Mouse (Mus musculus) skeletal muscle tissue, postnatal 0 days (tissue): ENCODE results near the gene Vpreb2. TPM values are rescaled to one million over a fixed set of nuclear protein-coding genes. Genes with fewer than 3 reads are reported as not detected.

ENCODE experiments used
- polyA plus RNA-seq: library from polyadenylated mRNA; unstranded; fragments of >200 nt; fragmentation: Nextera tagmentation; extraction: Ambion mirVana; gene quantifications from 2 replicates; pipeline ENCODE4 v1.2.1, GENCODE M21; 2015

Vpreb2 gene
- not detected in 2 replicates for polyA plus RNA-seq

DNA sequence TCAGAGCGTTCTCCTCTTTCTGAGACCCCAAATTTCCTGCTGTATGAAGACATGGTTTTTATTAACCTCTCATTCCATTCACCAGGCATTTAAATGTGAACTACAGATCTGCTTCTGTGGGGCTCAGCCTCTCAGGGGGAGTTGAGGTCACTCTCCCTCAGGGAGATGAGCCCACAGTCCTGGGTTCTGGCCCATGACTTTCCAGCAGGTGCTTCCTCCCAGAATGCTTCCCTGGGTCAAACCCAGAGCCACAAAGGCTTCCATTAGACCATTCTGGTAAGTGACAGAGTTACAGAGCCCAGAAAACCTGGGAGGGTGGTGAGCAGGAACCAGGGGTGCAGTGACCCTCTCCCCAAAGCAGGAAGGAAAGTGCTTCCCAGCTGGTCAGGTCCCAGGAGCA, at the start of gene Vpreb2:
TSS of gene Vpreb2 (plus strand) at position 301 of the 400 bp plus-strand sequence.

Other genes starting within 250 kb of the Vpreb2 start
- gene Med15, start 247.5 kb upstream of the Vpreb2 start, polyA plus RNA-seq, result 20.2 and 21.1 TPM in 2 replicates
- 40.6 and 43.2 TPM in 2 replicates for gene Klhl22, start 220.8 kb upstream of the Vpreb2 start, polyA plus RNA-seq
- 8.1 and 13.0 TPM in 2 replicates for gene Scarf2, start 183.1 kb upstream of the Vpreb2 start, polyA plus RNA-seq
- gene B830017H08Rik, start 147.3 kb upstream of the Vpreb2 start, polyA plus RNA-seq, result not detected in 2 replicates
- gene Car15, start 142.1 kb upstream of the Vpreb2 start, polyA plus RNA-seq, result 0.38 and 0.86 TPM in 2 replicates
- gene Gm20518, start 88.8 kb upstream of the Vpreb2 start, polyA plus RNA-seq, result 0.12 TPM in 1 of 2 replicates, not detected in the other
- gene Tssk1, start 86.2 kb upstream of the Vpreb2 start, polyA plus RNA-seq, result 0.06 TPM in 1 of 2 replicates, not detected in the other
- 27.3 and 28.6 TPM in 2 replicates for gene Dgcr2, start 81.9 kb upstream of the Vpreb2 start, polyA plus RNA-seq
- not detected in 2 replicates for gene Tssk2, start 81.8 kb upstream of the Vpreb2 start, polyA plus RNA-seq
- 16.1 and 17.6 TPM in 2 replicates for gene Ess2, start 69.1 kb upstream of the Vpreb2 start, polyA plus RNA-seq
- gene Gsc2, start 65.4 kb upstream of the Vpreb2 start, polyA plus RNA-seq, result not detected in 2 replicates
- 12.0 and 57.5 TPM in 2 replicates for gene Slc25a1, start 52.2 kb upstream of the Vpreb2 start, polyA plus RNA-seq
- gene Dgcr6, start 72.4 kb downstream of the Vpreb2 start, polyA plus RNA-seq, result 64.5 and 71.5 TPM in 2 replicates
- 5.5 and 7.0 TPM in 2 replicates for gene Prodh, start 109.8 kb downstream of the Vpreb2 start, polyA plus RNA-seq
- 0.26 and 0.37 TPM in 2 replicates for gene Rtn4r, start 147.2 kb downstream of the Vpreb2 start, polyA plus RNA-seq
- gene Ccdc188, start 237.5 kb downstream of the Vpreb2 start, polyA plus RNA-seq, result not detected in 2 replicates